Mouse (Mus musculus) brain, embryonic 14.5 days (tissue): Measurements from ENCODE around the gene Mrpl51. TPM values are rescaled to one million over a fixed set of nuclear protein-coding genes. Genes with fewer than 3 reads are reported as not detected.
A peak's percentile ranks its signal among the peaks of the same experiment; 100 is the strongest.

Experiments used
- DNase-seq: peaks from one replicate; pipeline ENCODE4 v3.0.0-alpha.2; 2011; ENCODE audit warnings: low read depth
- CTCF ChIP-seq: fragments of 200-500 bp; IDR thresholded peaks from 2 replicates; pipeline ENCODE4 v1.5.1; 2012; ENCODE audit warnings: inconsistent platforms, mild to moderate bottlenecking, moderate library complexity, borderline replicate concordance; ENCODE audit not compliant: insufficient read depth, insufficient read length; ENCODE audit errors: extremely low read depth
- POLR2A ChIP-seq: fragments of 200-500 bp; IDR thresholded peaks from 2 replicates; pipeline ENCODE4 v1.6.1; 2012; ENCODE audit warnings: mild to moderate bottlenecking, inconsistent platforms, borderline replicate concordance; ENCODE audit not compliant: poor library complexity, insufficient read depth, insufficient read length, severe bottlenecking; ENCODE audit errors: extremely low read depth
- polyA plus RNA-seq: library from polyadenylated mRNA; depleted of rRNA; stranded (reverse); fragments of >200 nt; gene quantifications from 2 replicates; pipeline ENCODE4 v1.2.3, GENCODE M21; 2012

The Mrpl51 gene
- polyA plus RNA-seq, 1 experiment = 48.9 TPM

GRCm38 (mm10) chr6:125231117-125232044 is 39.8 kb downstream of the Mrpl51 start, which contains the start of gene Tapbpl:
TSS of gene Tapbpl (minus strand) at chr6:125231860.
- TF ChIP-seq CTCF (no peak), POLR2A (peak; percentile 27; the same call in 1 of the 2 replicates)
- DNase-seq = peak; percentile 78

GRCm38 (mm10) chr6:125232045-125232437 is 40.4 kb downstream of the Mrpl51 start:
- no peak for DNase-seq
- no peak for TF ChIP-seq POLR2A
- TF ChIP-seq CTCF = no peak

- TF ChIP-seq POLR2A (no peak), CTCF (no peak)
- no peak for DNase-seq
Measured at GRCm38 (mm10) chr6:125232516-125232915, 40.9 kb downstream of the Mrpl51 start.

- TF ChIP-seq CTCF = no peak
- TF ChIP-seq POLR2A = no peak
- DNase-seq = no peak
Measured at GRCm38 (mm10) chr6:125233816-125234519, 42.4 kb downstream of the Mrpl51 start.

- DNase-seq = no peak
- no peak for TF ChIP-seq CTCF
- no peak for TF ChIP-seq POLR2A
Measured at GRCm38 (mm10) chr6:125234520-125234828, 42.9 kb downstream of the Mrpl51 start.

- TF ChIP-seq CTCF = no peak
- no peak for TF ChIP-seq POLR2A
Measured at GRCm38 (mm10) chr6:125236341-125236740, 44.7 kb downstream of the Mrpl51 start.

GRCm38 (mm10) chr6:125236782-125237181 is 45.2 kb downstream of the Mrpl51 start, which contains the start of gene Cd27:
TSS of gene Cd27 (minus strand) at chr6:125237010.
- TF ChIP-seq CTCF (no peak), POLR2A (no peak)

More at GRCm38 (mm10) chr6:125236341-125236740, 44.7 kb downstream of the Mrpl51 start:
- DNase-seq = no peak

GRCm38 (mm10) chr6:125237421-125237820 is 45.8 kb downstream of the Mrpl51 start:
- DNase-seq = no peak
- TF ChIP-seq POLR2A (no peak), CTCF (no peak)

More at GRCm38 (mm10) chr6:125236782-125237181, 45.2 kb downstream of the Mrpl51 start, which contains the start of gene Cd27:
- no peak for DNase-seq

GRCm38 (mm10) chr6:125238396-125238795 is 46.8 kb downstream of the Mrpl51 start:
- DNase-seq = no peak
- TF ChIP-seq CTCF (no peak), POLR2A (no peak)

- DNase-seq = no peak
- TF ChIP-seq POLR2A (no peak), CTCF (no peak)
Measured at GRCm38 (mm10) chr6:125239547-125239946, 47.9 kb downstream of the Mrpl51 start.

- no peak for DNase-seq
- TF ChIP-seq CTCF = no peak
- TF ChIP-seq POLR2A = no peak
Measured at GRCm38 (mm10) chr6:125240617-125241016, 49.0 kb downstream of the Mrpl51 start.
